Mouse (Mus musculus) ES-CJ7 (cell line): ENCODE measurements around the gene 4930523C07Rik.
A peak's percentile ranks its signal among the peaks of the same experiment; 100 is the strongest.

Experiments used
- DNase-seq: peaks from one replicate; pipeline ENCODE4 v3.0.0; 2011; ENCODE audit warnings: low read depth, low spot score

4930523C07Rik gene

DNA sequence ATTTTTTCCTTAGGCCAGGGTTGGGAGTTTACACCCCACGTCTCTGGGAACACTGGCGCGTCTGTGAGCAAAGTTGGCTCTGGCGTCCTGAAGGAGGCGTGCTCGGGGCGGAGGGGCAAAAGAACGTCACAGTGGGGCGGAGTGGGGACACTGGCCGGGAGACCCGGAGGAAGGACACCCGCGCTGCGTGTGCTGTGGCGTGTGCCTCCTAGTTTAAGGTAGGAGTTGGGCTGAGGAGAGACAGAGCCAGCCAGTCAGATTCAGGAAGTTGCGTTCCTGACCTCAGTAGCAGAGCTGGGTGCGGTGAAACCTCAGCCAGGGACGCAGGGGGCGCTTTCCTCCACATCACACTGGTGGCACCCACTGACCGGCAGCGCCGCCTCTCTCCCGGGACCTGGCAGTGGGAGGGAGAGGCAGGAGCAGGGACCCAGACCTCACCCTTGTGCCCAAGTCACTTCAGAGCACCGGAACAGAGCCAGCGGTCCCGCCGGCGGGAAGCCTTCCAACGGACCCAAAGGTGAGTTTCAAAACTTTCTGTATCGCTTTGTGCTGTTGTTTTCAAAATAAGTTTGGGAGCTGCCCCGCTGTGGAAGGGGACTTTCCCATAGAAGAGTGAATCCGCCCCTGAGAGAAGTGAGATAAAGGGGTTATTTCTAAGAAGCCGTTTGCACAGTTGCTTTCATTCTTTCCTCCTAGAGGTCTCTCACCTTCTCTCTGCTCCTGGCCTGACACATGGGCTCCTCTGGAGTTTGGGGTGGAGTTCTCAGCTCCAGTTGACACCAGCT lies at the start of gene 4930523C07Rik:
Gene 4930523C07Rik, plus strand, starts transcription at position 146 of the 785 bp plus-strand sequence.
- DNase-seq: peak; percentile 62

GRCm38 (mm10) chr1:159997329-159997728 lies 46.9 kb upstream of the 4930523C07Rik start:
- no peak for DNase-seq

- no peak for DNase-seq
Observed at GRCm38 (mm10) chr1:159998349-159998748, 45.8 kb upstream of the 4930523C07Rik start.

DNA sequence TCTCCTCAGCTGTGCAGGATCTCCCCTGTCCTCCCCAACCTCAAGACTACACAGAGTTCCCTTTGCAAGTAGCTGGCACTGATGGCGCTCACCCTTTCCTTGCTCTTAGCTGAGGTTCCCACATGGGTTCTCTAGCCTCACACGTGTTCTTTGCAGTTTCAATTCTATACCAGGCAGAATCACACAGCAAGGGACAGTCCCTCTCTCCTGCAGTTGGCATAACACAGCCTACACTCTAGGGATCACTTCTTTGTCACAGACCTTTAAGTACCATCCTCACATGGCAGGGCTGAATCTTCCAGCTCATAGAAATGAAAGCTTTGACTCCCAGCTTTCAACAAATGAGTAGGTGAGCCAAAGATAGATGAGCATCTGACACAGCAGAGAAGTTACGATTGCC lies 45.0 kb upstream of the 4930523C07Rik start:
- DNase-seq: no peak

- no peak for DNase-seq
Observed at GRCm38 (mm10) chr1:160005319-160005718, 38.9 kb upstream of the 4930523C07Rik start.

DNA sequence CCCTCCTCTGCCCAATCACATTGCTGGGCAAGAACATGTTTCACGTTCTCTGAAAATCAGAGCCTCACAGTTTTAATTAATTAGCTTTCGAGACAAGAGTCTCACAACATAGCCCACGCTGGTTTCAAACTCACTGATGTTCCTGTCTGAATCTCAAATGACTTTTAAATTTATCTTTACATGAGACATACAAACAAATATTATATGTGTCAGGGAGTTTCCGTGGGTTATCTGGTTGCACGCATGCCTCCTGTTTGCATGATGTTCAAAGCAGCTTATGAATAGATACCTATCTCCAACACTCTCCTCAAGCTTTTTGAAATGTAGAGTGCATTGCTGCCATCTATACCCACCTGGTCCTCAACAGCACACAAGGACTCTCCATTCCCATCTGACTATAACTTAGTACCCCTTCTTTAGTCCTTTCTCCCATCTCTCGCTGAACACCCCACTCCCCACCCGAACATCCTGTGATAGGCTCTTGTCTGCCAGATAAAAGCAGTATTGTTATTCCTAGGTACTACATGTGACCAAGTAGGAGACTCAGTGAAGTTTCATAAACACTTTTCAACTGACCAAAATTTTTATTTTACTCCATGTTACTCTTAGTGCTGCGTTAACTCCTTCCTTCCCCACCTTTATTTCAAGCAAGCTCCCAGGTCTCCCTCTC lies 37.1 kb upstream of the 4930523C07Rik start:
- no peak for DNase-seq

GRCm38 (mm10) chr1:160013042-160013441 lies 31.1 kb upstream of the 4930523C07Rik start:
- no peak for DNase-seq

DNA sequence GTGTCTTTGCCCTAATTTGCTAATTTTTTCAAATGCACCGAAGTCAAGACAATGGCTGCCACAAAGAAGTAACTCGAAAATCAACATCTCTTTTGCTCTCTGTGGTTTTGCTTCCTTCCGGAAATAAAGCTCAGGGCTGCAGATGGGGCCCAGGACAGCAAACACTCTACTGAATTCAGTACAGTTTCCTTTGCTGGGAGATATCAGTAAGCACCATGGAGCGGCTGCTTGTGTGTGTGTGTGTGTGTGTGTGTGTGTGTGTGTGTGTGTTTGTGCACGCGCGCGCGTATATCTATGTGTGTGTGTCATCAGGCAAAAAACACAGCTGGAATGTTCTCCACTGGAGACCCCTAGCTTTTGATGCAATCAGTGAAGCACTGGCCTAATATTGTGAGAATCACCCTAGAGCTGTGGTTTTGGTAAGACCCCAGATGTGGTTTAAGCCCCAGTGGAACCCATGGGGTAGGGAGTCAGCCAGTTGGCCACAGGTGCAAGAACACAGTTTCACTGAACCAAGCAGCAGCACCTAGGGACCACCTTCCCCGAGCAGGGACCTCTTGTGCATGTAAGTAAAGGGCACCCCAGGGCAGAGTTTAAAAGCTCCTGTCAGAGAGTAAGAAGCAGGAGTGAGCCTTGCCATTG lies 19.7 kb upstream of the 4930523C07Rik start:
- no peak for DNase-seq

GRCm38 (mm10) chr1:160025146-160025894 lies 18.9 kb upstream of the 4930523C07Rik start:
- no peak for DNase-seq

DNA sequence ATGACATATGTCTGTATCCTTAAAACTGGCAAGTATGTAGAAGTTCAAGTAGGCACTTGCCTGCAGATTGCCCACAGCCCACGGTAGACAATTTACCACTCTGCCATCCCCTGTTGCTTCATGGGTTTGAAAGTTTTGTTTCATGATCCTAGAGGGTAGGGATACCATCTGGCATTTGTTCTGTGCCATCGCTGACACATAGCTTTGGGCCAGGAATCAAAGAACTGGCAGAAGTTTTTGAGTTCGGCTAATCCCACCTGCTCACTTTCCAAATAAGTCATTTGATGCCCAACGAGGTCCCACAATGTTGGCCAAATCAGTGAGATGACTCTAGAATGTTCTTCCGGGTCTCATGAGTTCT lies 18.3 kb upstream of the 4930523C07Rik start:
- no peak for DNase-seq

GRCm38 (mm10) chr1:160027939-160028338 lies 16.2 kb upstream of the 4930523C07Rik start:
- DNase-seq: no peak

GRCm38 (mm10) chr1:160033948-160034598 lies 10.1 kb upstream of the 4930523C07Rik start:
- no peak for DNase-seq

DNA sequence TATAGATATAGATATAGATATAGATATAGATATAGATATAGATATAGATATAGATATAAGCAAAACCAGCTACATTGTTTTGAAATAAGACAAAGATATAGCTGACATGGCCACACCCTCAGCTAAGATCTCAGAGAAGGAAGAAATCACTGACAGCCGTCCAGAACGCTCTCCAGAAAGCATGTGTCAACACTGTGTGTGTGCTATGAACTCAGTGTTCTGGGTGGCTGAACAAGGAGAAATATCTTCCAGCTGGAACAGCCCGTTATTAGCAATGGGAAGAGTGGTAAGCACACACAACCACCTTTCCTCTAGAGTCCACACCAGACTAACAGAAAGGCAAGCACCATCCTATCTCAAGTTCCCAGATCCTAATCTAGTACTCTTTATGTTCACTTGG lies 8.6 kb upstream of the 4930523C07Rik start:
- DNase-seq: no peak

- no peak for DNase-seq
Observed at GRCm38 (mm10) chr1:160036996-160037521, 7.1 kb upstream of the 4930523C07Rik start.

DNA sequence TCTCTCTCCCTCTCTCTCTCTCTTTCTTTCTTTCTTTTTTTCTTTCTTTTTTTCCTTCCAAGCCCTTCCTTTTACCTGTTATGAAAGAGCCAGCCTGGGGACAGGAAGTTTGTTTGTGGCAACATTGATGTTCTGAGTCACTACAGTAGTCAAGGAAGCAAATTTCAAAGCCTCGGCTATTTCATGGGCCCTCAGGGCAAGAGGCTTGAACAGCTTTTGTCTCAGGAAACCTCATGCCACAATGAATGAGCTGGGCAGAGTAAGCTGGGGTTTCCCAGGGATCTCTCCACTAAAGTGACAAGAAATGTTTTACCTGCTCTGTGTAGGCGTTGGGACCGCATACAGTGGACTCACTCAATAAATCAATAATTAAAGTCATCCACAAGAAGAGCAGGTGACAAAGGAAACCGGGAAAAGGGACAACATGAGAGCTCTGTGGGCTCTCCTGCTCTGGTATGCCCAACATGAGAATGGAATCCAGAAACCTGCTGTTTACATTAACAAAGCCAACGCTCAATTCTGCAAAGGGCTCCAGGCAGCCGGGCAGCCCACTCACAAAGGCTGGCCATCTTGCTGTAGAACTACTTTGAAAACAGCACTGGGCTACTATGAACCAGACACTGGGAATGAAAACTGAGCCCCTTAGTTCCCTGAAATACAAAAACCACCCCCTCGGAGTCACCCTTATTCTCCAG lies 4.1 kb upstream of the 4930523C07Rik start:
- no peak for DNase-seq

GRCm38 (mm10) chr1:160041264-160041775 lies 2.9 kb upstream of the 4930523C07Rik start:
- no peak for DNase-seq

- DNase-seq: no peak
Observed at GRCm38 (mm10) chr1:160042351-160042750, 1.8 kb upstream of the 4930523C07Rik start.

- DNase-seq: no peak
Observed at GRCm38 (mm10) chr1:160043271-160043975, 759 bp upstream of the 4930523C07Rik start.

- DNase-seq: no peak
Observed at GRCm38 (mm10) chr1:160045056-160045715, 1.0 kb downstream of the 4930523C07Rik start.
